Mouse (Mus musculus) lung, postnatal 25 days (tissue): ENCODE results near the gene 4930579F01Rik.

Source experiments
- DNase-seq: peaks from one replicate; pipeline ENCODE4 v3.0.0; 2022; ENCODE audit warnings: low spot score

4930579F01Rik gene

GRCm38 (mm10) chr3:138193683-138194302 is at the start of gene 4930579F01Rik:
Gene 4930579F01Rik (minus strand): TSS chr3:138193825.
- no peak for DNase-seq

GRCm38 (mm10) chr3:138242933-138243332 is 49.3 kb upstream of the 4930579F01Rik start:
- no peak for DNase-seq

GRCm38 (mm10) chr3:138242021-138242726 is 48.5 kb upstream of the 4930579F01Rik start:
- DNase-seq = no peak

GRCm38 (mm10) chr3:138241371-138241770 is 47.7 kb upstream of the 4930579F01Rik start:
- DNase-seq = no peak

GRCm38 (mm10) chr3:138240942-138241341 is 47.3 kb upstream of the 4930579F01Rik start:
- DNase-seq = no peak

GRCm38 (mm10) chr3:138240411-138240810 is 46.8 kb upstream of the 4930579F01Rik start:
- no peak for DNase-seq

- DNase-seq = no peak
Observed at GRCm38 (mm10) chr3:138239461-138239860, 45.8 kb upstream of the 4930579F01Rik start.

GRCm38 (mm10) chr3:138238046-138238445 is 44.4 kb upstream of the 4930579F01Rik start:
- no peak for DNase-seq

- DNase-seq = no peak
Observed at GRCm38 (mm10) chr3:138236546-138237163, 43.0 kb upstream of the 4930579F01Rik start.

GRCm38 (mm10) chr3:138231531-138231930 is 37.9 kb upstream of the 4930579F01Rik start:
- DNase-seq = no peak

- DNase-seq = no peak
Observed at GRCm38 (mm10) chr3:138230266-138230665, 36.6 kb upstream of the 4930579F01Rik start.

GRCm38 (mm10) chr3:138229448-138229847 is 35.8 kb upstream of the 4930579F01Rik start:
- no peak for DNase-seq

- no peak for DNase-seq
Observed at GRCm38 (mm10) chr3:138227782-138228181, 34.2 kb upstream of the 4930579F01Rik start.

- DNase-seq = no peak
Observed at GRCm38 (mm10) chr3:138227082-138227481, 33.5 kb upstream of the 4930579F01Rik start.

GRCm38 (mm10) chr3:138226476-138226875 is 32.9 kb upstream of the 4930579F01Rik start:
- no peak for DNase-seq

GRCm38 (mm10) chr3:138225853-138226252 is 32.2 kb upstream of the 4930579F01Rik start:
- peak; percentile 41 for DNase-seq

- DNase-seq = no peak
Observed at GRCm38 (mm10) chr3:138225331-138225730, 31.7 kb upstream of the 4930579F01Rik start.

GRCm38 (mm10) chr3:138224363-138224954 is 30.8 kb upstream of the 4930579F01Rik start:
- DNase-seq = no peak

- DNase-seq = peak; percentile 82
Observed at GRCm38 (mm10) chr3:138222952-138223351, 29.3 kb upstream of the 4930579F01Rik start.

- no peak for DNase-seq
Observed at GRCm38 (mm10) chr3:138222511-138222910, 28.9 kb upstream of the 4930579F01Rik start.

- DNase-seq = no peak
Observed at GRCm38 (mm10) chr3:138221116-138221515, 27.5 kb upstream of the 4930579F01Rik start.

- no peak for DNase-seq
Observed at GRCm38 (mm10) chr3:138217631-138218264, 24.1 kb upstream of the 4930579F01Rik start, which contains the start of gene Adh7. Gene Adh7 (plus strand): TSS chr3:138217760.
